Mouse (Mus musculus): Measurements from ENCODE around the gene Timp4. TPM values are rescaled to one million over a fixed set of nuclear protein-coding genes. Genes with fewer than 3 reads are reported as not detected.

Timp4 gene
- polyA plus RNA-seq, 1 experiment from 2014 or later = 0.19 TPM

DNA sequence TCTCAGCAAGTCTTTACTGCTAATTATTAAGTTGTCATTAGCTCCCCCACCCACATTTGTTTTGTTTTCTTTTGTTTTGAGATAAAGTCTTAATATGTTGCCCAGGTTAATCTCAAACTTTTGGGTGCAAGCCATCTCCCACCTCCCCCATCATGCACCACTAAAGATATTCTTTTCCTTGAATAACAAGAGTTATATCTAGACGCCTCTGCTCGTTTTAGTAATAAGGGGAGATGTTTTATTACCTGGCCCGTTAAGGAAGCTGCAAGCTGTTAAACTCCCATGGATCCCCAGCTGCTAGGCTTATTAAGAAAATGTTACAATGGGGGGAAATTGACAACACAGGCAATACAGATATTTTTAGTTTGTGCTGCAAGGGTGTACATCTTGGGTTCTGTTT is 21.4 kb downstream of the Timp4 start:
- ATAC-seq (ENCODE audit: extremely low read depth, insufficient number of reproducible peaks, low FRiP score, low TSS enrichment) = no peak
- no peak overlapping the region for H3K9ac ChIP-seq
- no peaks in the 10 kb centered on the region for H3K36me3 ChIP-seq
- H3K27me3 ChIP-seq (replicated peaks) = peaks cover 76% of the 10 kb centered on the region
- H3K9me3 ChIP-seq = no peaks in the 10 kb centered on the region
- H3K4me3 ChIP-seq = no peak overlapping the region
- peaks cover 4% of the 10 kb centered on the region; the same call in 1 of the 2 replicates for H3K4me1 ChIP-seq
- WGBS = 67% methylated on average over 3 of the region's 3 CpGs
- H3K27ac ChIP-seq (replicated peaks) = no peak overlapping the region
- no peak overlapping the region for H3K4me2 ChIP-seq

DNA sequence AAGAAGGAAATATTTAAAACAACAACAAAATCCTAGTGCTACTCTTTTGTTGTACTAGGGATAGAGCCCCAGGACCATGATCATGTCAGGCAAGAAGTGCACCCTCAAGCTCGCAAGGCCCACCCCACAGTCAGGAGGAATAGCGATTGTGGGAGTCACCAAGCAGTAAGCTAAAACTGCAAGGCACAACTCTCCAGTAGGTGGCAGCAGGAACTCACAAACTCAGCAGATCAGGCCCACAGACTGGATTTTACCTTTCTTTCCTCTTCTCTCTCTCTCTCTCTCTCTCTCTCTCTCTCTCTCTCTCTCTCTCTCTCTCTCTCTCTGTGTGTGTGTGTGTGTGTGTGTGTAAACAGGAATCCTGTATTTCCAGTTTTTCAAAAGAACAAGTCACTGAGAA is 24.5 kb downstream of the Timp4 start:
- WGBS = 3% methylated on average over 2 of the region's 2 CpGs
- ATAC-seq (ENCODE audit: extremely low read depth, insufficient number of reproducible peaks, low FRiP score, low TSS enrichment) = no peak
- no peaks in the 10 kb centered on the region for H3K36me3 ChIP-seq
- H3K9me3 ChIP-seq = no peaks in the 10 kb centered on the region
- H3K4me1 ChIP-seq = peaks cover 3% of the 10 kb centered on the region; the same call in 1 of the 2 replicates
- H3K4me3 ChIP-seq = no peak overlapping the region
- H3K27ac ChIP-seq (replicated peaks) = no peak overlapping the region
- H3K4me2 ChIP-seq = no peak overlapping the region
- H3K27me3 ChIP-seq (replicated peaks) = peaks cover 73% of the 10 kb centered on the region
- no peak overlapping the region for H3K9ac ChIP-seq

DNA sequence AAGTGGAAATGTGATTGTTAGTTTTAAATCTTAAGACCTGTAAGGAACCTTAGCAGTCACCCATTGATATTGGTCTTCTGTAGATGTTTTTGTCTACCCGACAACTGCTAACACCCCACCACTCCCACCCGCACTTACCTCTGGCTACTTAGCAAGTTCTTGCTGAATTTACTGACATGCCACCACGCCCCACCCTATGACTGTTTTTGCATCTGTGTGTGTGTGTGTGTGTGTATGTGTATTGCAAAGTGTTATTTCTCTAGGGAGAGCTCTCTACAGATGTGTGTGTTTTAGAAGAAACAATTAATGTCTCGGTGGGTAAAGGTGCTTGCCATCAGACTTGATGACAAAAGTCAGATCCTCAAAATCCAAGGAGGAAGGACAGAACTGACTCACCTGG is 25.0 kb downstream of the Timp4 start, which contains the start of gene Gm17482:
Gene Gm17482, plus strand, starts transcription at position 301 of the 400 bp plus-strand sequence.
- Histone ChIP-seq H3K27me3 (replicated peaks) (peaks cover 71% of the 10 kb centered on the region), H3K4me1 (no peaks in the 10 kb centered on the region), H3K4me3 (no peak within 1 kb of the TSS), H3K27ac (replicated peaks) (no peak within 1 kb of the TSS), H3K9me3 (no peaks in the 10 kb centered on the region), H3K9ac (no peak within 1 kb of the TSS), H3K4me2 (no peak within 1 kb of the TSS), H3K36me3 (no peaks in the 10 kb centered on the region)
- WGBS = 67% methylated on average over 4 of the region's 4 CpGs
- ATAC-seq (ENCODE audit: extremely low read depth, insufficient number of reproducible peaks, low FRiP score, low TSS enrichment) = no peak

DNA sequence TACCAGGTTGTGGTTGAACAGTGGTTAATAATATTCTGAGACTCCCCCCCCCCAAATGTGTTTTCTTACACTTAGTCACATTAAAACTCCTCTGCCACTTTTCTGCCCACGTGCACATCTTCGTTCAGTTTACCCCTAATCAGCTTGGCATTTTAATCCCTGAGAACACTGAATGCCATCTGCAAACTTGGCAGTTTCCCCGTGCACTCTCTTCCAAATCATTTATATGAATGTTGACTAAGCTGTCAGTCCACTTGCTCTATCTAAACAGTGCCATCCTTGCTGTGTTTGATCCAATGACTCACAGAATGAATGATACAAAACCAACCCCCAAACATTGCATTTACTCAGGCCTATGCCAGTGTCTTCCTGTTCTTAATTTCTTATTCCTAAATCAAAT is 26.5 kb downstream of the Timp4 start:
- H3K9ac ChIP-seq = no peak overlapping the region
- H3K4me1 ChIP-seq = no peaks in the 10 kb centered on the region
- ATAC-seq (ENCODE audit: extremely low read depth, insufficient number of reproducible peaks, low FRiP score, low TSS enrichment) = no peak
- no peak overlapping the region for H3K4me3 ChIP-seq
- H3K36me3 ChIP-seq = no peaks in the 10 kb centered on the region
- H3K9me3 ChIP-seq = no peaks in the 10 kb centered on the region
- H3K27me3 ChIP-seq (replicated peaks) = peaks cover 66% of the 10 kb centered on the region
- 56% methylated on average over 3 of the region's 3 CpGs for WGBS
- no peak overlapping the region for H3K27ac ChIP-seq (replicated peaks)
- no peak overlapping the region for H3K4me2 ChIP-seq

DNA sequence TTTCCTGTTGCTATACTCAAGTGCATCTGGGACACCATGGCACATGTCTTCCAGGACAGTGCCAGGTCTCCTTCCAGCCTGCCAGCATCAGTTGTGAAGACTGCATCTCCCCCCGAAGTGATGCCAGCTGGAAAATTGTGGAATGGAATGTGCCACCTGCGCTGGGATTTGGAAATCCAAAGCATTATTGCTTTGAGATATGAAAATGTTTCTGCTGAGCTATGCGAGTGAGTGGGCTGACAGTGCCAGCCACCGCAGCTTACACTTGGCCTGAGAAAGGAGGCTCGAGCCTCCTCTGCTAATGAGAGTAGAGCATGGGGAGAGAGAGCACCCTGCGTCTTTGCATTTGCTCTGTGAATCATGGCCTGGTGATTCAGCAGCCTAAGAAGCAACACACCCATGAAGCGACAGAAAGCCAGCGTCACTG is 30.8 kb downstream of the Timp4 start:
- Histone ChIP-seq H3K4me3 (no peak overlapping the region), H3K4me2 (no peak overlapping the region), H3K27me3 (replicated peaks) (peaks cover 53% of the 10 kb centered on the region), H3K4me1 (no peaks in the 10 kb centered on the region), H3K9ac (no peak overlapping the region), H3K36me3 (no peaks in the 10 kb centered on the region), H3K9me3 (no peaks in the 10 kb centered on the region), H3K27ac (replicated peaks) (no peak overlapping the region)
- WGBS = 71% methylated on average over 8 of the region's 8 CpGs
- ATAC-seq (ENCODE audit: extremely low read depth, insufficient number of reproducible peaks, low FRiP score, low TSS enrichment) = no peak

DNA sequence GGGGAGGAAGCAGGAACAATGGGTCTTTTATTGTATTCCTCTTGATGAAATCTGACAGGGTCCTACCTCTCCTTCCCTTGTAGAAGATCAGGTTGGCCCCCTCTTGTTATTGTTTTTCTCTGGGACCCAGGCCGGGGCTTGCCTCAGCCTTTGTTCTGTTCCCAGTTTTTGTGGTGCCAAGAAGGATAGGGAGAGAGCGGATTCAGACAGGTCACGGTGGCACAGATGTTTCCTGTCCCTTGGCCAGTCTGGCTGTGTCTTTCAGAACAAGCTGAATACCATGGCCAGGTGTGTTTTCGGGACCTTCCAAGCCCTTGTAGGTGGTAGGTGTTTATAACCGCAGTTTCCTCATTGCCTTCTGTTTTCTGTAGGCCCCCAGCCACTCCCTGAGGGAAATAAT is 38.9 kb downstream of the Timp4 start:
- no peak for ATAC-seq (ENCODE audit: extremely low read depth, insufficient number of reproducible peaks, low FRiP score, low TSS enrichment)
- WGBS = 59% methylated on average over 5 of the region's 5 CpGs
- peaks cover 14% of the 10 kb centered on the region; the same call in 1 of the 2 replicates for H3K27me3 ChIP-seq (replicated peaks)
- no peak overlapping the region for H3K4me2 ChIP-seq
- no peak overlapping the region for H3K27ac ChIP-seq (replicated peaks)
- H3K9me3 ChIP-seq = peaks cover 5% of the 10 kb centered on the region; the same call in 1 of the 2 replicates
- H3K36me3 ChIP-seq = no peaks in the 10 kb centered on the region
- H3K4me1 ChIP-seq = peaks cover 11% of the 10 kb centered on the region; the same call in 1 of the 2 replicates
- H3K4me3 ChIP-seq = no peak overlapping the region
- H3K9ac ChIP-seq = no peak overlapping the region

DNA sequence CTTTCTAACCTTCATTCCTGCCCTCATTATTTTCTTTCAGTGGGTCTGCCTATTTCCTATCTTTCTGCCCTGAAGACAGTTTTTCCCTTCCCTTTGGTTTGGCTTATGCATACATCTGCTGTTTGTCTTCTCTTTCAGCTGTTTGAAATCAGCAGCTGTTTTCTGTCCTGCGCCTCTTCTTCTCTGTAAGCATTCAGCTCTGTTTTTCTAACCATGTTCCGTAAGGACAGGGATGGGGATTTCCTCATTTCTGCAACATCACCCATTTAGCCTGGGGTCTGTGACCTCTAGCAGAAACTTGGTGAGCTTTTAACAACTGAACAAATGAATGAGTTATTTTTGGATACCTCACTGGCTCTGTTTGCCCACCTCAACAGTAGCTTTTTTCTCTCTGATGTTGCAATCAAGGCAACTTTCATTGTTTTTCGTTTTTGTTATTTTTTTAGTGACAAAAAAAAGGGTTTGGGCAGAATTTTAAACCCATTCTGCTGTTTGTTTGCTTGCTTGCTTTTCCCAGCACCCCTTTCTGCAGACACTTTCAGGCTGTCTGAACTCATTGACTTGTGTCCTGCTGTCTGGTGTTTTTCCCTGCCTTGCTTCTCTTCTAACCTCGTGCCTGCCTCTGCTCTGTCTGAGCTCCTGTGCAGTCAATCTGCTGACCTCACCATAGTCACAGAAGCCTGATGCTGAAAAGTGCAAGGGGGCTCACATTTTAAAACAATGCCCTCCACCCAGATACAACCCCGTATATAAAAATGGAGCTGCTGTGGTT is 39.7 kb downstream of the Timp4 start:
- Histone ChIP-seq H3K4me2 (no peak overlapping the region), H3K9me3 (peaks cover 5% of the 10 kb centered on the region; the same call in 1 of the 2 replicates), H3K9ac (no peak overlapping the region), H3K27me3 (replicated peaks) (peaks cover 11% of the 10 kb centered on the region; the same call in 1 of the 2 replicates), H3K36me3 (no peaks in the 10 kb centered on the region), H3K4me3 (no peak overlapping the region), H3K27ac (replicated peaks) (no peak overlapping the region), H3K4me1 (peaks cover 11% of the 10 kb centered on the region; the same call in 1 of the 2 replicates)
- ATAC-seq (ENCODE audit: extremely low read depth, insufficient number of reproducible peaks, low FRiP score, low TSS enrichment) = no peak
- 48% methylated on average over 5 of the region's 5 CpGs for WGBS

DNA sequence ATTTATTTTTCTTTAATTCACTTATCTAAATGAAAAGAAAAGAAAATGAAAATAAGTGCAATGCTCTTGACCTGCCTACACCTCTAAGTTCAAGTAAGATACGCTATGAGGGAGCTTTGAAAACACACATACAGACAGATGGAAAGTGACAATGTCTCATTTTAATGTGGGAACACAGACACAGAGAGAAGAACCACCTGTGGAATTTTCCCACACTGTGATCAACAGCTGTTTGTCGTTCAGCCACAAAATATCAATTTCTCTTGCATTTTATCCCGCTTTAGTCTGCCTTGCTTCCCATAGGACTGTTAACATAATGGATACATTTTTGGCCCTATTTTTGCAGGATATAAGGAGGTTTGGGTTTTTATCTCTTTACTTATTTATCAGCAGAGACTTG is 41.2 kb downstream of the Timp4 start:
- ATAC-seq (ENCODE audit: extremely low read depth, insufficient number of reproducible peaks, low FRiP score, low TSS enrichment) = no peak
- peaks cover 11% of the 10 kb centered on the region; the same call in 1 of the 2 replicates for H3K27me3 ChIP-seq (replicated peaks)
- no peaks in the 10 kb centered on the region for H3K36me3 ChIP-seq
- H3K4me2 ChIP-seq = no peak overlapping the region
- no peak overlapping the region for H3K4me3 ChIP-seq
- H3K27ac ChIP-seq (replicated peaks) = no peak overlapping the region
- H3K9ac ChIP-seq = no peak overlapping the region
- WGBS = 64% methylated on average over 3 of the region's 3 CpGs
- H3K4me1 ChIP-seq = peaks cover 11% of the 10 kb centered on the region; the same call in 1 of the 2 replicates
- H3K9me3 ChIP-seq = peaks cover 5% of the 10 kb centered on the region; the same call in 1 of the 2 replicates

DNA sequence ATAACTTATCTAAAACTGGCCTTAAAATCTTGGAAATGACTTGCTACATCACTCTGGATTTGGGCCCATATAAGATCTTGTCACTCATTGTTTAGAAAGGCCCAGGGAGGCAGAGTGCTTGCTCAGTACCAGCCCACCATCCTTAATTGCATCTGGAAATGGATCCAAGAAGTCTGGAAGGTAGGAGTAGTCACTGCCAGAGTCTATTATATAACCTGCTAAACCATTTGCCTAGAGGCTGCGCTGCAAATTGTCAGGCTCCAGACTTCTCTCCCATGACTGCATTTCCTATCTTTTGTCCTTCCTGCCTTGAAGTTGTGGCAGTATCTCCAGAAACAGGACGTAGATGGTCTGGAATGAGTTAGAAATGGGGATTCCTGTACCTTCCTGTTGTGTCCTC is 41.8 kb downstream of the Timp4 start:
- no peak overlapping the region for H3K4me2 ChIP-seq
- H3K27ac ChIP-seq (replicated peaks) = no peak overlapping the region
- H3K27me3 ChIP-seq (replicated peaks) = peaks cover 6% of the 10 kb centered on the region; the same call in 1 of the 2 replicates
- peaks cover 5% of the 10 kb centered on the region; the same call in 1 of the 2 replicates for H3K9me3 ChIP-seq
- H3K4me3 ChIP-seq = no peak overlapping the region
- ATAC-seq (ENCODE audit: extremely low read depth, insufficient number of reproducible peaks, low FRiP score, low TSS enrichment) = no peak
- no peaks in the 10 kb centered on the region for H3K36me3 ChIP-seq
- WGBS = 50% methylated on average over 2 of the region's 2 CpGs
- peaks cover 11% of the 10 kb centered on the region; the same call in 1 of the 2 replicates for H3K4me1 ChIP-seq
- H3K9ac ChIP-seq = no peak overlapping the region

DNA sequence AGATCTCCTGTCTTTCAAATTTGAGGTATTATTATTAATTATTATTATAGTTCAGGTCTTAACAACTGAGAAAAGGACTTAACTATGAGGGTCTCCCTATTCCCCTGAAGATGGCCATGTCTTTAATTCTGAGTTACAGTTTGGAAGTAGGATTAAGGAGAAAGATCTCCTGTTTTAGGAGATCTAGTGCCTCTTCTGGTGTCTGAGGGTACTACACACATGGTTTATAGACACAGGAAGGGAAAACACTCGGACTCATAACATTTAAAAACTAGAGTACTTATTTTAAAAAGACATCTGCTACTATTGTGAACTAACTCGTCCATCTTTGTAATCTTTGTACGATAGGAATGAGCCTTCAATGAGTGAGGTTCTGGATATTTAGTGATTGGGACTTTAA is 49.0 kb downstream of the Timp4 start:
- H3K27me3 ChIP-seq (replicated peaks) = no peaks in the 10 kb centered on the region; the same call in 1 of the 2 replicates
- WGBS = 63% methylated on average over 3 of the region's 3 CpGs
- no peak for ATAC-seq (ENCODE audit: extremely low read depth, insufficient number of reproducible peaks, low FRiP score, low TSS enrichment)

DNA sequence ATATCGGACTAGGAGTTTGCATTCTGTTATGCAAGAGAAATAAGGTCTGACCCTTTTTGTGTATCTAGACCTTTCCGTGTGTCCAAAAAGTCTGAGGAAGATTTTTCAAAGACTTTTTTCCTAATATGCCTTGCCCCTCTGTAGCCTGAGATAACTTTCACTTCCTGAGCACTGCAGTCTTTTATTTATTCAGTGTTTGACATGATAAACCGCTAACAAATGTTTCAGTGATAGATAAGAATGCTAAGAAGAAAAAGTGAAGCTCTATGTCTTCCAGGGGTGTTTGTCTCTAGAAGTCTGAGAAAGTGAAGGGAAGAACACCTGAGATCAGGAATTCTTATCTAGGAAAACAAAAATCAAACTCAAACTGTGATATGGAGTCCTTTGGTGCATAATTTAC is 51.3 kb downstream of the Timp4 start:
- Histone ChIP-seq H3K36me3 (no peaks in the 10 kb centered on the region), H3K9ac (no peak overlapping the region), H3K9me3 (no peaks in the 10 kb centered on the region), H3K27me3 (replicated peaks) (peaks cover 3% of the 10 kb centered on the region; the same call in 1 of the 2 replicates), H3K4me1 (no peaks in the 10 kb centered on the region), H3K4me3 (no peak overlapping the region), H3K27ac (replicated peaks) (no peak overlapping the region), H3K4me2 (no peak overlapping the region)
- ATAC-seq (ENCODE audit: extremely low read depth, insufficient number of reproducible peaks, low FRiP score, low TSS enrichment) = no peak
- 48% methylated on average over 3 of the region's 3 CpGs for WGBS

More for the DNA sequence above, 49.0 kb downstream of the Timp4 start:
- Histone ChIP-seq H3K36me3 (no peaks in the 10 kb centered on the region), H3K4me1 (no peaks in the 10 kb centered on the region), H3K4me2 (no peak overlapping the region), H3K9me3 (no peaks in the 10 kb centered on the region), H3K27ac (replicated peaks) (no peak overlapping the region), H3K9ac (no peak overlapping the region), H3K4me3 (no peak overlapping the region)
